Mouse (Mus musculus): Measurements from ENCODE around the gene Oasl1.

DNA sequence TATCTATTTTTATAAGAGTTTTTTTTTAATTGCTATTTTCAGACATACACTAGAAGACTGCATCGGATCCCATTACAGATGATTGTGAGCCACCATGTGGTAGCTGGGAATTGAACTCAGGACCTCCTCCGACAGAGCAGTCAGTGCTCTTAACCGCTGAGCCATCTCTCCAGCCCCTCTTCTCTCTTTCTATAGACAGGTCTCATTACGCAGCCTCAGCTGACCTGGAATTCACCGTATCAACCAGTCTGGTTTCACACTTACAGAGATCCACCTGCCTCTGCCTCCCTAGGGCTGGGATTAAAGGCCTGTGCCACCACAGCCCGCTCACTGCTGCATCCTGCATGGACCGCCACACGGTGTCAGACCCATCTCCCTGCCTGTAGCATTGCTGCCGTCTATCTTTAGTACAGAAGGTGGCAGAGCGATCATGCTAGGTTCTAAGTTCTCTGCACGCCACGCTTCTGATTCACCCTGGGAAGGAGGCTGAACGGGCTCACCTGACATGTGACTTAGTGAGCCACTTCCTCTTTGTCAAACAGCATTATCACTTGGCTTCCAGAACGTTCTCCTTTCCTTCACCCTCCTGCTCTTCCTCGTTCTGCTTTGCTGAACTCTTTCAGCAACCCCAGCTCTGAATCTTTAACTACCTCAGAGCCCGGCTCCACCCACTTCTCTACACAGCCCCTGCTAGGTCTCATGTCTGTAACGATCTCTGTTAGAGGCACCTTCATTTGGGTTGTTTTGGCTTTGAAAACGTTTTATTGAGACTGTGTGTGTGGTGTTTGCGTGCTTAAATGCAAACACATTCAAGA, 1.3 kb upstream of the Oasl1 start:
- TF ChIP-seq POLR2A (IDR thresholded peaks at IDR 0.05; ENCODE audit: low read depth, low read length) = peak; percentile 10
- peak; percentile 19; the same call in 1 of the 2 replicates for TF ChIP-seq CTCF (IDR thresholded peaks at IDR 0.05; ENCODE audit: extremely low read depth, insufficient read depth, insufficient read length, insufficient replicate concordance)

Measured in spleen, adult 2 months (tissue).